Mouse (Mus musculus) hindbrain, embryonic 13.5 days (tissue): ENCODE measurements at regions not wholly inside any gene's neighbourhood (a gene's known extent, or its start where the extent isn't known, plus 50 kb on each side); places are given as distances from the start of the nearest gene placed in this dataset.

Source experiments
- ATAC-seq: fragments of 200-750 bp; cut with Nextera tagmentation; 2 replicates; pipeline ENCODE4 v1.8.0; 2017; ENCODE audit warnings: moderate TSS enrichment; ENCODE audit not compliant: low FRiP score
- H3K27ac ChIP-seq: fragments of 300-500 bp; sonication (generic); 2 replicates; pipeline ENCODE4 v1.5.1; 2015; ENCODE audit warnings: inconsistent platforms, mild to moderate bottlenecking, moderate library complexity
- H3K27me3 ChIP-seq: fragments of 300-500 bp; sonication (generic); 2 replicates; pipeline ENCODE4 v1.6.1; 2015; ENCODE audit warnings: mild to moderate bottlenecking, inconsistent platforms
- H3K36me3 ChIP-seq: fragments of 300-500 bp; sonication (generic); 2 replicates; pipeline ENCODE4 v1.6.1; 2015; ENCODE audit warnings: mild to moderate bottlenecking, inconsistent platforms
- H3K4me1 ChIP-seq: fragments of 300-500 bp; sonication (generic); replicated peaks from 2 replicates; pipeline ENCODE4 v1.6.1; 2015; ENCODE audit warnings: inconsistent platforms
- H3K4me2 ChIP-seq: fragments of 300-500 bp; sonication (generic); 2 replicates; pipeline ENCODE4 v1.6.1; 2015; ENCODE audit warnings: inconsistent platforms, mild to moderate bottlenecking, moderate library complexity
- H3K4me3 ChIP-seq: fragments of 300-500 bp; sonication (generic); 2 replicates; pipeline ENCODE4 v1.5.1; 2015; ENCODE audit warnings: mild to moderate bottlenecking, inconsistent platforms
- H3K9ac ChIP-seq: fragments of 300-500 bp; sonication (generic); 2 replicates; pipeline ENCODE4 v1.6.1; 2015; ENCODE audit warnings: mild to moderate bottlenecking, inconsistent platforms
- H3K9me3 ChIP-seq: fragments of 300-500 bp; sonication (generic); 2 replicates; pipeline ENCODE4 v1.6.1; 2016; ENCODE audit warnings: inconsistent platforms
- WGBS: fragments of 180-500 bp; shearing (Covaris S2); methylation state at CpG from one replicate; pipeline ENCODE4 v1.1.7; 2015; 5-methylcytosine and 5-hydroxymethylcytosine counted together

GRCm38 (mm10) chr13:90584766-90585165 is 320.4 kb downstream of the Atp6ap1l start:
- Histone ChIP-seq H3K9me3 (no peaks in the 10 kb centered on the region), H3K36me3 (no peaks in the 10 kb centered on the region), H3K4me1 (no peaks in the 10 kb centered on the region), H3K4me3 (no peak overlapping the region), H3K27ac (no peak overlapping the region), H3K27me3 (no peaks in the 10 kb centered on the region), H3K4me2 (no peak overlapping the region), H3K9ac (no peak overlapping the region)
- no peak for ATAC-seq
- WGBS, result 95% methylated on average over 2 of the region's 2 CpGs

GRCm38 (mm10) chr13:90575371-90575770 is 329.8 kb downstream of the Atp6ap1l start:
- Histone ChIP-seq H3K9me3 (no peaks in the 10 kb centered on the region), H3K4me3 (no peak overlapping the region), H3K9ac (no peak overlapping the region), H3K27me3 (no peaks in the 10 kb centered on the region), H3K36me3 (no peaks in the 10 kb centered on the region), H3K27ac (no peak overlapping the region), H3K4me2 (no peak overlapping the region), H3K4me1 (no peaks in the 10 kb centered on the region)
- WGBS, result 91% methylated on average over 2 of the region's 2 CpGs
- ATAC-seq, result no peak

- H3K27me3 ChIP-seq, result no peaks in the 10 kb centered on the region
- 94% methylated on average over 2 of the region's 2 CpGs for WGBS
- H3K36me3 ChIP-seq, result no peaks in the 10 kb centered on the region
- H3K4me1 ChIP-seq, result no peaks in the 10 kb centered on the region
- H3K4me2 ChIP-seq, result no peak overlapping the region
- no peak overlapping the region for H3K4me3 ChIP-seq
- H3K27ac ChIP-seq, result no peak overlapping the region
- no peak overlapping the region for H3K9ac ChIP-seq
- no peak for ATAC-seq
- no peaks in the 10 kb centered on the region for H3K9me3 ChIP-seq
Measured at GRCm38 (mm10) chr13:90572580-90572979, 332.6 kb downstream of the Atp6ap1l start.

- no peaks in the 10 kb centered on the region for H3K9me3 ChIP-seq
- no peak overlapping the region for H3K4me3 ChIP-seq
- H3K36me3 ChIP-seq, result no peaks in the 10 kb centered on the region
- H3K4me2 ChIP-seq, result no peak overlapping the region
- H3K9ac ChIP-seq, result no peak overlapping the region
- no peak overlapping the region for H3K27ac ChIP-seq
- WGBS, result 97% methylated on average over 1 of the region's 1 CpGs
- no peaks in the 10 kb centered on the region for H3K4me1 ChIP-seq
- ATAC-seq, result no peak
- H3K27me3 ChIP-seq, result no peaks in the 10 kb centered on the region
Measured at GRCm38 (mm10) chr13:90563183-90563840, 341.8 kb downstream of the Atp6ap1l start.

- H3K9me3 ChIP-seq, result no peaks in the 10 kb centered on the region
- H3K36me3 ChIP-seq, result no peaks in the 10 kb centered on the region
- H3K9ac ChIP-seq, result no peak overlapping the region
- no peaks in the 10 kb centered on the region for H3K27me3 ChIP-seq
- WGBS, result 87% methylated on average over 1 of the region's 1 CpGs
- ATAC-seq, result no peak
- H3K4me1 ChIP-seq, result no peaks in the 10 kb centered on the region
- H3K4me2 ChIP-seq, result no peak overlapping the region
- no peak overlapping the region for H3K27ac ChIP-seq
- no peak overlapping the region for H3K4me3 ChIP-seq
Measured at GRCm38 (mm10) chr13:90560095-90560494, 345.1 kb downstream of the Atp6ap1l start.

GRCm38 (mm10) chr13:90559481-90559880 is 345.7 kb downstream of the Atp6ap1l start:
- 97% methylated on average over 2 of the region's 2 CpGs for WGBS
- H3K36me3 ChIP-seq, result no peaks in the 10 kb centered on the region
- H3K27me3 ChIP-seq, result no peaks in the 10 kb centered on the region
- no peaks in the 10 kb centered on the region for H3K9me3 ChIP-seq
- H3K27ac ChIP-seq, result no peak overlapping the region
- H3K9ac ChIP-seq, result no peak overlapping the region
- H3K4me3 ChIP-seq, result no peak overlapping the region
- no peak for ATAC-seq
- H3K4me1 ChIP-seq, result no peaks in the 10 kb centered on the region
- no peak overlapping the region for H3K4me2 ChIP-seq

GRCm38 (mm10) chr13:90551166-90551565 is 354.0 kb downstream of the Atp6ap1l start:
- H3K4me3 ChIP-seq, result no peak overlapping the region
- WGBS, result 80% methylated on average over 2 of the region's 2 CpGs
- H3K27ac ChIP-seq, result no peak overlapping the region
- H3K4me1 ChIP-seq, result no peaks in the 10 kb centered on the region
- no peak for ATAC-seq
- H3K36me3 ChIP-seq, result no peaks in the 10 kb centered on the region
- no peaks in the 10 kb centered on the region for H3K9me3 ChIP-seq
- H3K9ac ChIP-seq, result no peak overlapping the region
- no peaks in the 10 kb centered on the region for H3K27me3 ChIP-seq
- no peak overlapping the region for H3K4me2 ChIP-seq

- H3K9me3 ChIP-seq, result no peaks in the 10 kb centered on the region
- H3K4me3 ChIP-seq, result no peak overlapping the region
- H3K4me2 ChIP-seq, result no peak overlapping the region
- H3K27me3 ChIP-seq, result no peaks in the 10 kb centered on the region
- H3K36me3 ChIP-seq, result no peaks in the 10 kb centered on the region
- no peak overlapping the region for H3K9ac ChIP-seq
- ATAC-seq, result no peak
- H3K27ac ChIP-seq, result no peak overlapping the region
- no peaks in the 10 kb centered on the region for H3K4me1 ChIP-seq
- 55% methylated on average over 1 of the region's 1 CpGs for WGBS
Measured at GRCm38 (mm10) chr13:90546288-90547035, 358.7 kb downstream of the Atp6ap1l start.

GRCm38 (mm10) chr13:90545816-90546215 is 359.3 kb downstream of the Atp6ap1l start:
- Histone ChIP-seq H3K9ac (no peak overlapping the region), H3K27ac (no peak overlapping the region), H3K4me3 (no peak overlapping the region), H3K4me1 (no peaks in the 10 kb centered on the region), H3K27me3 (no peaks in the 10 kb centered on the region), H3K4me2 (no peak overlapping the region), H3K9me3 (no peaks in the 10 kb centered on the region), H3K36me3 (no peaks in the 10 kb centered on the region)
- no peak for ATAC-seq

- Histone ChIP-seq H3K4me2 (no peak overlapping the region), H3K9ac (no peak overlapping the region), H3K27me3 (no peaks in the 10 kb centered on the region), H3K27ac (no peak overlapping the region), H3K4me1 (no peaks in the 10 kb centered on the region), H3K4me3 (no peak overlapping the region), H3K36me3 (no peaks in the 10 kb centered on the region), H3K9me3 (peaks cover 6% of the 10 kb centered on the region; the same call in 1 of the 2 replicates)
- 93% methylated on average over 1 of the region's 1 CpGs for WGBS
- ATAC-seq, result no peak
Measured at GRCm38 (mm10) chr13:90537525-90537924, 367.6 kb downstream of the Atp6ap1l start.

GRCm38 (mm10) chr13:90526998-90527397 is 378.2 kb downstream of the Atp6ap1l start:
- no peaks in the 10 kb centered on the region for H3K4me1 ChIP-seq
- 91% methylated on average over 3 of the region's 3 CpGs for WGBS
- no peaks in the 10 kb centered on the region for H3K9me3 ChIP-seq
- H3K36me3 ChIP-seq, result no peaks in the 10 kb centered on the region
- H3K4me3 ChIP-seq, result no peak overlapping the region
- H3K27ac ChIP-seq, result no peak overlapping the region
- H3K27me3 ChIP-seq, result no peaks in the 10 kb centered on the region
- ATAC-seq, result no peak
- H3K9ac ChIP-seq, result no peak overlapping the region
- no peak overlapping the region for H3K4me2 ChIP-seq

GRCm38 (mm10) chr13:90525801-90526200 is 379.4 kb downstream of the Atp6ap1l start:
- Histone ChIP-seq H3K4me1 (no peaks in the 10 kb centered on the region), H3K27ac (no peak overlapping the region), H3K36me3 (no peaks in the 10 kb centered on the region), H3K9ac (no peak overlapping the region), H3K4me2 (no peak overlapping the region), H3K9me3 (no peaks in the 10 kb centered on the region), H3K27me3 (no peaks in the 10 kb centered on the region), H3K4me3 (no peak overlapping the region)
- 73% methylated on average over 2 of the region's 2 CpGs for WGBS
- no peak for ATAC-seq

- Histone ChIP-seq H3K4me1 (no peaks in the 10 kb centered on the region), H3K9ac (no peak overlapping the region), H3K36me3 (no peaks in the 10 kb centered on the region), H3K27me3 (no peaks in the 10 kb centered on the region), H3K4me2 (no peak overlapping the region), H3K27ac (no peak overlapping the region), H3K9me3 (no peaks in the 10 kb centered on the region), H3K4me3 (no peak overlapping the region)
- 56% methylated on average over 4 of the region's 4 CpGs for WGBS
- no peak for ATAC-seq
Measured at GRCm38 (mm10) chr13:90521758-90522245, 383.4 kb downstream of the Atp6ap1l start.
